Mouse (Mus musculus): ENCODE measurements around the gene Ppm1l. TPM values are rescaled to one million over a fixed set of nuclear protein-coding genes. Genes with fewer than 3 reads are reported as not detected.
A peak's percentile ranks its signal among the peaks of the same experiment; 100 is the strongest.

Ppm1l gene
- 16.3 and 17.0 TPM in 2 replicates for polyA plus RNA-seq (2014; fragmentation: Nextera tagmentation; extraction: Ambion mirVana)

DNA sequence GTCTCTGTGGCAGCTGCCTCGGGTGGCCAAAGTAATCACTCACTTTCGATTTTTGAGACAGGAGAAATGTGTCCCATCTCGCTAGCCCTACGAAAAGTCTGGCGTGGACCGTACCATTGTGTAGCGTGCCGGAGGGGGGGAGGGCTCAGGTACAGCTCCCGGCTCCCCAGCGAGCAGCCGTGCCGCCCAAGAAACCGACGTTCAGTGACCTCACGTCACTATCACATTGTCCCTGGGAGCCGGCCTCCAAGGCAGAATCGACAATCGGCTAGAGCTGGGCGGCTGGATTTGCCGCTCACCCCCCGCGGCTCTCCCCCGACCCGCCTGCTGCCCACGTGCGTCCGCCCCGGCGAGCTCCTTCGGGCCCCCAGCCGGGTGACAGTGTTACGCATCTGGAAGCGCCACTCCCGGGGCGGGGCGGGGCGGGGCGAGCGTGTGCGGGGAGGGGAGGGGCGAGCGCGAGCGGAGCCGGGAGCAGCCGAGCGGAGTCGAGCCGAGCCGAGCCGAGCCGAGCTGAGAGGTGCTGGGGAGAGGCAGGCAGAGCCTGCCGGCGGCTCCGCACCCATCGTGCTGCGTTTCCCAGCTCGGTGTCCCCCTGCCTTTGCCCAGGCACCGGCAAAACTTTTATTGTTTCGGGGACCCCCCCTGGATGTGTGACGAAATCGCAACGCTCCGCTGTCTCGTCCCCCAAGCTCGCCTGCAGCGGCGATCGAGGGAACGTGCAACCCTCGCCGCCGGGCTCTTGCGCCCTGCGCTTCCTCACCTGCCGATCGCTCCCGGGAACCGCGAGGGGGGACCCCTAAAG, at the start of gene Ppm1l:
Ppm1l (plus strand) TSS at position 471 of the 805 bp plus-strand sequence.
- under 1% methylated on average over 60 of the region's 80 CpGs for WGBS
- Histone ChIP-seq H3K27ac (ENCODE audit: low read depth, low read length) (peak within 1 kb of the TSS; percentile 87), H3K4me2 (peak within 1 kb of the TSS; percentile 85), H3K9me3 (ENCODE audit: control insufficient read depth, low read length) (no peaks in the 10 kb centered on the region), H3K4me1 (ENCODE audit: control insufficient read depth, insufficient read depth, low read length) (peaks cover 17% of the 10 kb centered on the region), H3K36me3 (ENCODE audit: control insufficient read depth, insufficient read depth, low read length) (no peaks in the 10 kb centered on the region), H3K27me3 (ENCODE audit: control insufficient read depth, insufficient read depth, low read length) (peaks cover 3% of the 10 kb centered on the region; the same call in 1 of the 2 replicates), H3K4me3 (ENCODE audit: low read depth, low read length) (peak within 1 kb of the TSS; percentile 76), H3K9ac (ENCODE audit: low read length) (peak within 1 kb of the TSS; percentile 90)
- peak; percentile 98 for ATAC-seq (ENCODE audit: low FRiP score)
- DNase-seq (ENCODE audit: low spot score, missing footprints), result peak; percentile 99

DNA sequence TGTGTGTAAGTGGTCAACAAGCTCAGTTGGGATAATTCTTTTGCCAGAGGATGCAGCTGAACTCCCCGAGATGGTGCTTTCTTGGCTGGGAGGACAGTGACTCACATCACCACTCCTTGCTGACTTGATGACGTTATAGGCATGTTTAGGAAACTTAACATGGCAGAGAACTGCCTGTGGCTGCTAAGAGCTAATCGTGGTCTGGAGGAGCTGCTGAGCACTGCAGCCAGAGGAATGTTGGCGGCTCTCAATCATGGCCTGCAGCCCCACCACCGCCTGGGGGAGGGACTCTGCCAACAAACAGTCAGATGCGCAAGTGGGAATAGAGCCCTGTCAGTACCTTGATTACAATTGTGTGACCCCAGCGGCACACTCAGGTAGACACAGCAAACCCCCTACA, 44.8 kb upstream of the Ppm1l start:
- H3K36me3 ChIP-seq (ENCODE audit: control insufficient read depth, insufficient read depth, low read length), result no peaks in the 10 kb centered on the region
- no peak overlapping the region for H3K27ac ChIP-seq (ENCODE audit: low read depth, low read length)
- H3K9ac ChIP-seq (ENCODE audit: low read length), result no peak overlapping the region
- H3K4me3 ChIP-seq (ENCODE audit: low read depth, low read length), result no peak overlapping the region
- no peak for ATAC-seq (ENCODE audit: low FRiP score)
- WGBS, result 80% methylated on average over 7 of the region's 7 CpGs
- DNase-seq (ENCODE audit: low spot score, missing footprints), result no peak
- no peak overlapping the region for H3K4me2 ChIP-seq
- no peaks in the 10 kb centered on the region for H3K27me3 ChIP-seq (ENCODE audit: control insufficient read depth, insufficient read depth, low read length)
- peaks cover 4% of the 10 kb centered on the region; the same call in 1 of the 2 replicates for H3K4me1 ChIP-seq (ENCODE audit: control insufficient read depth, insufficient read depth, low read length)
- no peaks in the 10 kb centered on the region for H3K9me3 ChIP-seq (ENCODE audit: control insufficient read depth, low read length)

DNA sequence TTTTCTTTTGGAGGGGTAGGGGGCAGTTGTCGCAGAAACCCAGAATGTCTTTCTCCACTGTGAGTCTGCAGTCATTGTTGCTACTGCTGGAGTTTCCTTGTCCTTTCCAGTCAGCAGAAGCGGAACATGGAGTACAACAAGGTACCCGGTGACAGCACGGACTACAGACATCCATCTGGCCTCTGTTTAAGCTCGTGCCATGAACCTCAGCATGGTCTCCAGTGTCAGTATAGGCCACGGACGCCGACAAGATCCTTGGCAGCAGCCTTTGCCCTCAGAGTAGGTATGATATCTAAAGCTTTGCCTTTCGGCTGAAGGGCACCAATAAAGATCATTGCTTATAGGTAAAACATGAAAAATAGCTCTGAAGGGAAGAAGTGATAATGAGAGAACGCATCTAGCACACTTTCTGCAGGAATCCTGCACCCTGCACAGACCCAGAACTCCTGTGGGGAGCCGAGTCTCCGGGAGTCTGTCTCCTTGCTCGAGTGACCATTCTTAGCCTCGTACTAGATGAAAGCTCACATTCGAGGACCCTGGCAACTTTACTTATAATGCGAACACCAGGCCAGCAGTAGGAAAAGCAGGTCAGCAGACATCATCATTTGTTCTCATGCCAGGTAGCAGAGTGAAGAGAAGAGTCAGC, 42.5 kb upstream of the Ppm1l start:
- 89% methylated on average over 16 of the region's 16 CpGs for WGBS
- Histone ChIP-seq H3K4me1 (ENCODE audit: control insufficient read depth, insufficient read depth, low read length) (peaks cover 4% of the 10 kb centered on the region; the same call in 1 of the 2 replicates), H3K4me2 (no peak overlapping the region), H3K36me3 (ENCODE audit: control insufficient read depth, insufficient read depth, low read length) (no peaks in the 10 kb centered on the region), H3K9ac (ENCODE audit: low read length) (peak overlapping the region; percentile 14; the same call in 1 of the 2 replicates), H3K4me3 (ENCODE audit: low read depth, low read length) (no peak overlapping the region), H3K9me3 (ENCODE audit: control insufficient read depth, low read length) (no peaks in the 10 kb centered on the region), H3K27ac (ENCODE audit: low read depth, low read length) (no peak overlapping the region), H3K27me3 (ENCODE audit: control insufficient read depth, insufficient read depth, low read length) (no peaks in the 10 kb centered on the region)
- ATAC-seq (ENCODE audit: low FRiP score), result peak; percentile 23; the same call in 1 of the 2 replicates
- no peak for DNase-seq (ENCODE audit: low spot score, missing footprints)

DNA sequence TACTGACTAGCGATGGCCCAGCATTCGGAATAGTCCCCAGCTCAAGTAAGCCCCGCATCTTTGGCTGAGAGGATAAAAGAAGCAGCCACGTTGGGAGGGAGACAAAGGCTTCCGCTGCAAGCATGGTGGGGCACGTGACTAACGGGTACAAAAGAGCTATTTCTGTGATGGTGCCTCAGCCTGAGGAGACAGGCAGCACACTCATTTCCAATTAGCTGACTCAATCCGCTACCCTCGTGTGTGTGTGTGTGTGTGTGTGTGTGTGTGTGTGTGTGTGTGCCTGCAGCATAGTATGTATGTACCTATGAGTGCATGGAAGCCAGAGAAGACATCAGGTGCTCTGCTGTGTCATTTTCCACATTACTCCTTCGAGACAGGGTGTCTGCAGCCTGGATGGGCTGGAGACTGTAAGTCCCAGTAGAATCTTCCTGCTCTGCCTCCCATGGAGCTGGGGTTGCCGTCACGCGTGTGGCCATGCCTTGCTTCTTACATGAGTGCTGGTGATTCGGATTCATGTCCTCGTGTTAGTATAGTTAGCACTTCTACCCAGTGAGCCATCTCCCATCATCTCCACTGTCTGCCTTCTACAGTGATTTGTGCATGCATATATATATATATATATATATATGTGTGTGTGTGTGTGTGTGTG, 41.9 kb upstream of the Ppm1l start:
- Histone ChIP-seq H3K27ac (ENCODE audit: low read depth, low read length) (no peak overlapping the region), H3K4me3 (ENCODE audit: low read depth, low read length) (no peak overlapping the region), H3K4me1 (ENCODE audit: control insufficient read depth, insufficient read depth, low read length) (peaks cover 4% of the 10 kb centered on the region; the same call in 1 of the 2 replicates), H3K9me3 (ENCODE audit: control insufficient read depth, low read length) (no peaks in the 10 kb centered on the region), H3K36me3 (ENCODE audit: control insufficient read depth, insufficient read depth, low read length) (no peaks in the 10 kb centered on the region), H3K27me3 (ENCODE audit: control insufficient read depth, insufficient read depth, low read length) (no peaks in the 10 kb centered on the region), H3K4me2 (no peak overlapping the region), H3K9ac (ENCODE audit: low read length) (peak overlapping the region; percentile 14; the same call in 1 of the 2 replicates)
- ATAC-seq (ENCODE audit: low FRiP score) (peak; percentile 84), DNase-seq (ENCODE audit: low spot score, missing footprints) (peak; percentile 91)
- 59% methylated on average over 15 of the region's 15 CpGs for WGBS

DNA sequence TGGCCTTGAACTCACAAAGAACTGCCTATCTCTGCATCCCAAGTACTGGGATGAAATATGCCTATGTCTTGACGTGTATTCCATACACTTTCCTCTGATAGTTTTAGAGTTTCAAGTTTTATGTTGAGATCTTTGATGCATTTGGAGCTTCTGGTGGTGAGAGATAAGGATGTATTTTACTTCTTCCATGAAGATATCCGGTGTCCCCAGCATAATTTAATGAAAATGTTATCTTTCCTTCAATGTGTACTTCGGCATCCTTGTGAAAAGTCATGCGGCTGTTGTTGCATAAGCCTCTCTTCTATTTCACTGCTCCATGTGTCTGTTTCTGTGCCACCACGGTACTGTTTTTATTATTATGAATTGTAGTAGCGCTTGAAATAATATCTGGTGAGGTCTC, 38.0 kb upstream of the Ppm1l start:
- no peaks in the 10 kb centered on the region for H3K36me3 ChIP-seq (ENCODE audit: control insufficient read depth, insufficient read depth, low read length)
- H3K27me3 ChIP-seq (ENCODE audit: control insufficient read depth, insufficient read depth, low read length), result no peaks in the 10 kb centered on the region
- H3K9me3 ChIP-seq (ENCODE audit: control insufficient read depth, low read length), result no peaks in the 10 kb centered on the region
- no peak overlapping the region for H3K4me3 ChIP-seq (ENCODE audit: low read depth, low read length)
- ATAC-seq (ENCODE audit: low FRiP score) (no peak), DNase-seq (ENCODE audit: low spot score, missing footprints) (no peak)
- H3K9ac ChIP-seq (ENCODE audit: low read length), result no peak overlapping the region
- H3K4me1 ChIP-seq (ENCODE audit: control insufficient read depth, insufficient read depth, low read length), result peaks cover 4% of the 10 kb centered on the region; the same call in 1 of the 2 replicates
- 89% methylated on average over 6 of the region's 6 CpGs for WGBS
- no peak overlapping the region for H3K27ac ChIP-seq (ENCODE audit: low read depth, low read length)
- no peak overlapping the region for H3K4me2 ChIP-seq

DNA sequence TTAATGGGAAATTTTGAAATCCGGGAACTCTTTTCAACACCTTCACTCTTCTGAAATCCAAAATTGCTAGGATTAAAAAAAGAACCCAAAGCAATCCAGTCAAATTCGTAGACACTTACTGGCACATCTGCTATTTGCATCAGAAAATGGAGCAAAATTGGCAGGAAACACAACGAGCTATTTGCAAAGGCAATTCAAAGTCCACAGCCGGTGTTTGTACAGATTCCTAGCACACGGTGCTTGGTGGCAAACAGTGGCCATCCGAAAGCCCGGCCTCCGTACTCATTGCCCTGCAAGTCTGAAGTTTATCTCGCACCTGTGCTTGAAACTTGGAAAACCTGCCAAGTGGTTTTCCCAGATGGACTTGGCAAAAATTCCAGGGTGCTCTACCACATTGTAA, 34.3 kb upstream of the Ppm1l start:
- Histone ChIP-seq H3K36me3 (ENCODE audit: control insufficient read depth, insufficient read depth, low read length) (no peaks in the 10 kb centered on the region), H3K27me3 (ENCODE audit: control insufficient read depth, insufficient read depth, low read length) (no peaks in the 10 kb centered on the region), H3K4me1 (ENCODE audit: control insufficient read depth, insufficient read depth, low read length) (no peaks in the 10 kb centered on the region), H3K4me2 (no peak overlapping the region), H3K9me3 (ENCODE audit: control insufficient read depth, low read length) (no peaks in the 10 kb centered on the region), H3K4me3 (ENCODE audit: low read depth, low read length) (no peak overlapping the region), H3K9ac (ENCODE audit: low read length) (no peak overlapping the region), H3K27ac (ENCODE audit: low read depth, low read length) (no peak overlapping the region)
- ATAC-seq (ENCODE audit: low FRiP score) (no peak), DNase-seq (ENCODE audit: low spot score, missing footprints) (no peak)
- 82% methylated on average over 9 of the region's 9 CpGs for WGBS

DNA sequence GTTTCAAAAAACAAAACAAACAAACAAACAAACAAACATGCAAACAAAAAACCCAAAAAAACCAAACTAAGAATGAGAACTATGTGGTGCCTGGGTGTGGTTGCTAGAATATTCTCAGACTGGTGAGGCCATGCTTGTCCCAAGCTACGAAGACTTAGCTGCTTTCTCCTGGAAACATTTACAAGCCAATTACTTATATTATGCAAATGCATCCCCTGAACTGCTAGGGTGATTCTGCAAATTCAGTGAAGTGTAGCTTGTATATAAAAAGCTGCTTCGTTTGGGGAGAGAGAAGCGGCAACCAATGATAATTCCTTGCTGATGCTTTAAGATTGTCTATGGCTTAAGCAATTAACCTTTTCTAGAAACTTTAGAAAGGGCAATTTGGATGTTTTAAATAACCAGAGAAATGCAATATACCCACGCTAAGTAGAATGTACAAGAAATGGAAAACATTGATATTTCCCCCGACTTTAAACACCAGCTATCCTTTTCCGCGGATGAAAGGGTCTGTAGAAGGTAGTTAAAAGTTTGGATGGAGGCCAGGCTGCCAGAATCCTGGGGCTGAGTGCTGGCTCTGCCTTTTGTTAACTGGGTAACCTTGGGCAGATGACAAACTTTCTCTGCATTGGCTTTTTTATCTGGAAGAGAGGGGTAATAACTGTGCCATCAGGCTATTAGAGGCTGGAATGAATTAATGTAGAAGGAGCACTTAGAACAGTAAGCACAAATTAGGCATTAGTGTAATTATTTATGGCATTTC, 33.4 kb upstream of the Ppm1l start:
- no peaks in the 10 kb centered on the region for H3K36me3 ChIP-seq (ENCODE audit: control insufficient read depth, insufficient read depth, low read length)
- no peaks in the 10 kb centered on the region for H3K9me3 ChIP-seq (ENCODE audit: control insufficient read depth, low read length)
- H3K9ac ChIP-seq (ENCODE audit: low read length), result no peak overlapping the region
- no peak overlapping the region for H3K4me2 ChIP-seq
- H3K4me3 ChIP-seq (ENCODE audit: low read depth, low read length), result no peak overlapping the region
- H3K27me3 ChIP-seq (ENCODE audit: control insufficient read depth, insufficient read depth, low read length), result no peaks in the 10 kb centered on the region
- WGBS, result 77% methylated on average over 7 of the region's 7 CpGs
- DNase-seq (ENCODE audit: low spot score, missing footprints) (no peak), ATAC-seq (ENCODE audit: low FRiP score) (no peak)
- no peak overlapping the region for H3K27ac ChIP-seq (ENCODE audit: low read depth, low read length)
- no peaks in the 10 kb centered on the region for H3K4me1 ChIP-seq (ENCODE audit: control insufficient read depth, insufficient read depth, low read length)

DNA sequence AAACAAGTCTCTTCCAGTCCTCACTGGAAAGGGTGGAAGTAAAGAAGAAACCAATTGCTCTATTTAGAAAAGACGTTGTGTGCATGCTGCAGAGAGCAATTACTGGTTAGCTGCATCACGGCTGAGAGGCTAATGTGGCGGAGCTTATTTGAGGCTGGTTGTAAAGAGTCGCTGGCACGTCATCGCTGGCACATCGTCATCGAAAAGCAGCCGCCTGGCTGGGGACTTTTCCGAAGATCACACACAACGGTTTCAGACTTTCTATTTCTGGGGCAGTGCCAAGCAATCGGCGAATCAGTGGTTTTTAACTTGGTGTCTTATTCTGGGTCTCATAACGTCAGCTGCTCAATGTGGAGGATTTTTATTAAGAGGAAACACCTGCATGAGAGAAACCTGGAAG, 26.8 kb upstream of the Ppm1l start:
- Histone ChIP-seq H3K9ac (ENCODE audit: low read length) (no peak overlapping the region), H3K27ac (ENCODE audit: low read depth, low read length) (no peak overlapping the region), H3K27me3 (ENCODE audit: control insufficient read depth, insufficient read depth, low read length) (no peaks in the 10 kb centered on the region), H3K4me2 (no peak overlapping the region), H3K4me1 (ENCODE audit: control insufficient read depth, insufficient read depth, low read length) (no peaks in the 10 kb centered on the region), H3K9me3 (ENCODE audit: control insufficient read depth, low read length) (no peaks in the 10 kb centered on the region), H3K36me3 (ENCODE audit: control insufficient read depth, insufficient read depth, low read length) (no peaks in the 10 kb centered on the region), H3K4me3 (ENCODE audit: low read depth, low read length) (no peak overlapping the region)
- ATAC-seq (ENCODE audit: low FRiP score) (no peak), DNase-seq (ENCODE audit: low spot score, missing footprints) (no peak)
- WGBS, result 89% methylated on average over 14 of the region's 14 CpGs
